Mouse (Mus musculus) megakaryocyte-erythroid progenitor cell, adult 5 weeks (primary cell): ENCODE results near the gene Tnfrsf22. TPM values are rescaled to one million over a fixed set of nuclear protein-coding genes. Genes with fewer than 3 reads are reported as not detected.

Experiments used
- polyA plus RNA-seq: library from polyadenylated mRNA; stranded (reverse); fragments of >175 nt; gene quantifications from 2 replicates; pipeline ENCODE4 v1.2.3, GENCODE M21; 2012

The Tnfrsf22 gene
- polyA plus RNA-seq = 0.43 and 0.58 TPM in 2 replicates

DNA sequence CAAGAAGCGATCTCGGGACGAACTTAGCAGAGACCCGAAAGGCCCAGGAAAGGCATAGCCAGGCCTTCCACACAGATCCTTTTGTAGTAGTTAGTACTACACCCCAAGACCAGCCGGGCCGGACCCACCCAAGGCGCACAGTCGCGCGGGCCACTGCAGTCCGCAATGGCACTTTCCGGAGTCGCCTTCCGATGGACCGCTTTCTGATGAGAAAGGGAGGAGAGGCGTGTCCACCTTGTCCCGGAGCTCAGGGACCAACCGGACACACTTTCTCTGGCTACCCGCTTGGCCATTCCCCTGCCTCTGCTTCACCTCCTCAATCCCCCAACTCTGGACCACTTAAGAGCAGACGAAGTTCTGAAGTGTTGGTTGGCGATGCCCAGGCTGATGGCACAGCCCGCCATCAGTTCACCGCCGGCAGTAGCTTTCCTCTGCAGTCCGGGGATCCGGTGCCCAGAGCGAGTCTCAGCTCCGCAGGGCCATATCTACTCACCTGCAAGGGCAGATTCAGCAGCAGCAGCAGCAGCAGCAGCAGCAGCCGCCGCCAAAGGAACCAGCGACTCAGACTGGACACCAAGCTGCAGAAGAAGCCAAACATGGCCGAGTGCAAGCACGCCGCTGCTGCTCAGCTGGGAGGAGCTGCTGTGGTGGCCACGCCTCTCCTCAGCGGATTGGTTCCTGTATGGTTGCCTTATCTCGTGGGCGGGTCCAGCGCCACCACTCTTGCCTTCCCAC lies at the start of gene Tnfrsf22:
Gene Tnfrsf22 (minus strand): TSS at position 628 of the 735 bp plus-strand sequence.

DNA sequence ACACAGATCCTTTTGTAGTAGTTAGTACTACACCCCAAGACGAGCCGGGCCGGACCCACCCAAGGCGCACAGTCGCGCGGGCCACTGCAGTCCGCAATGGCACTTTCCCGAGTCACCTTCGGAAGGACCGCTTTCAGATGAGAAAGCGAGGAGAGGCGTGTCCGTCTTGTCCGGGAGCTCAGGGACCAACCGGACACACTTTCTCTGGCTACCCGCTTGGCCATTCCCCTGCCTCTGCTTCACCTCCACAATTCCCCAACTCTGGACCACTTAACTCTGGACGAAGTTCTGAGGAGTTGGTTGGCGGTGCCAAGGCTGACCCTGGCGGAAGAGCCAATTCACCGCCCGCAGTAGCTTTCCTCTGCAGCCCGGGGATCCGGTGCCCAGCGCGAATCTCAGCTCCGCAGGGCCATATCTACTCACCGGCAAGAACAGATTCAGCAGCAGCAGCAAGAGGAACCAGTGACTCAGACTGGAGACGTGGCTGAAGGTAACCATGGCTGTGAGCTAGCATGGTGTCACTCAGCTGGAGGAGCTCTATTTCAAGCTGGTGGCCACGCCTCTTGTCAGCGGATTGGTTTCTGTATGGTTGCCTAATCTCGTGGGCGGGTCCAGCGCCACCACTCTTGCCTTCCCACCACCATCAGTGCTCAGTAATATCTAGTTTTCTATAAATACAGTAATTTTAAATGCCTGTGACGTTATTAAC lies 36.1 kb upstream of the Tnfrsf22 start, which contains the start of gene Tnfrsf23:
Gene Tnfrsf23 (minus strand): TSS at position 514 of the 709 bp plus-strand sequence.

DNA sequence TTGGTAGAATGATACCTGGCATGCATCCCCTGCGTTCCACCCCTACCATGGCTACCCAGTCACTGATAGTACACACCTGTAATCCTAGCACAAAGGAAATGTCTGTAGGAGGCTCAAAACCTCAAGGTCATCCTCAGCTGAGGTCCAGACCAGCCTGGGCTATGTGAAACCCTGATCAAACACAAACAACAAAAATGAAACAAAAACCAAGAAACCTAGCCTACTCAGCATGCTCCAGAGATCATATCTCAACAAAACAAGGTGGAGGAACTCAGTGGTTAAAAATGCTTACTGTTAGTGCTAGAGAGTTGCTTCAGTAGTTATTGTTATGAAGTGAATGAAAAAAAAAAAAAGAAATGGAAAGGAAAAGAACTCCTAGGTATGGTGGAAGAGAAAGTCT lies 20.9 kb downstream of the Tnfrsf22 start, which contains the start of gene Tnfrsf26:
Gene Tnfrsf26 (minus strand): TSS at position 183 of the 400 bp plus-strand sequence.

DNA sequence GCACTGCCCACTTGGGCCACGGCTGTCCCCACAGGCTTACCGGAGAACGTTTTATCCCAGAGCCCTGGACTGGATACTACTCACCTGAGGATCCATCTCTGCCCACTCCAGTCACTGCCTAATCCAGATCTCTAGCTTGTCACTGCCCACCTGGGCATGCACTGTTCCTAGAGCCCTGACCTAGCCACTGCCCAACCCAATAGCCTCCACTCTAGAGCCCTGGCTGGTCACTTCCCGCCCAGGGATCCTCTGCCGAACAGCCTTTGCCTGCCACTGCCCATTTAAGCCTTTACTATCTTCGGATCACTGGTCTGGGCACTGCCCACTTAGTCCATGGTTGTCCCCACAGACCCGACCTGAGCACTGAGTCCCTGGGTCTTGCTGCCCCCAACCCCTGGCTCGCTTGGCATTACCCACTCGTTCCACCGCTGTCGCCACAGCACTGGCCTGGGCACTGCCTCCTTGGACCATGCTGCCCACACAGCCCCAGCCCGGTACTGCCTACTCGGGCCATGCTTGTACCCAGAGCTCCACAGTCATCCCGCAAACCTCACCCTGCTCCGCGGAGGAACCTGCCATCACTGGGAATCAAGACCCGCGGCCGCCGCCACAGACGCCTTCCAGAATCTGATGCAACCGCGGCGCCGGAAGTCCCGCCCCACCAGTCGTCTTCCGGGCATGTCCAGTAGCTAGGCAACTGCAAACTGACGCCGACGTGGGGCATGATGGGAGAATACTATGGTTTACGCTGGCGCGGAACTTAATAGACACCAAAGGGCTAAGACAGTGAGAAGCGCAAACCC lies 49.8 kb downstream of the Tnfrsf22 start, which contains the start of gene Cars:
Gene Cars (minus strand): TSS at position 663 of the 803 bp plus-strand sequence.

Other genes starting within 250 kb of the Tnfrsf22 start
- gene Cdkn1c, start 188.6 kb downstream of the Tnfrsf22 start, polyA plus RNA-seq = 2.8 and 6.3 TPM in 2 replicates
- gene Slc22a18, start 175.9 kb downstream of the Tnfrsf22 start, polyA plus RNA-seq = 2.3 and 3.5 TPM in 2 replicates
- 5.9 and 10.4 TPM in 2 replicates for gene Phlda2, start 146.5 kb downstream of the Tnfrsf22 start, polyA plus RNA-seq
- gene Nap1l4, start 100.6 kb downstream of the Tnfrsf22 start, polyA plus RNA-seq = 78.0 and 81.9 TPM in 2 replicates
- 31.6 and 36.1 TPM in 2 replicates for gene Cars, start 49.6 kb downstream of the Tnfrsf22 start, polyA plus RNA-seq
- 0.32 and 0.41 TPM in 2 replicates for gene Tnfrsf26, start 20.9 kb downstream of the Tnfrsf22 start, polyA plus RNA-seq
- 0.51 and 0.59 TPM in 2 replicates for gene Tnfrsf23, start 36.2 kb upstream of the Tnfrsf22 start, polyA plus RNA-seq
- 5.4 and 10.7 TPM in 2 replicates for gene Osbpl5, start 107.3 kb upstream of the Tnfrsf22 start, polyA plus RNA-seq
- gene Mrgprg, start 117.3 kb upstream of the Tnfrsf22 start, polyA plus RNA-seq = not detected in 2 replicates
- gene Mrgpre, start 134.8 kb upstream of the Tnfrsf22 start, polyA plus RNA-seq = 1.2 and 1.6 TPM in 2 replicates
- gene Nadsyn1, start 173.2 kb upstream of the Tnfrsf22 start, polyA plus RNA-seq = 3.5 TPM in 2 replicates
- gene Dhcr7, start 173.5 kb upstream of the Tnfrsf22 start, polyA plus RNA-seq = 3.2 and 4.0 TPM in 2 replicates
- gene Gm498, start 217.2 kb upstream of the Tnfrsf22 start, polyA plus RNA-seq = not detected in 2 replicates